Comparison of ENCODE assay signal across 25 mouse cellular contexts in the genomic region with DNA sequence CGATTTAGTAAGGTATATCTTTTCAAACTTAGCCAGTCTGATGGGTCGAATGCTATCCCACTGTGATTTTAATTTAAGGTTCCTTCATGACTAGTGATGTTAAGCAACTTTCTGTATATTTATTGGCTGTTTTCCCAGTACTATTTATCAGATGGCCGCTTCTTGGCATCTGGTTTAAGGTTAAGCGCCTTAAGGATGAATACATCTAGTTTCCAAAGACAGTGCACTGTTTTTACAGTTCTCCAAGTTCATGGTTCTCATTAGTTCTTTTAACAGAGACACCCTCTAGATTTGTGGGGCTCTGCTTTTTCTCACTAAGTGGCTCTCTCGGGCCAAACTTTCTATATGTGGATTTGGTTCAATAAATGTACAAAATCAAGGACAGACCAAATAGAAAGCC.
DNase-seq lines count a peak whose midpoint lies in the region; ATAC-seq and TF ChIP-seq lines count a peak whose summit lies in the region.
"Had no signal": no experiment of that assay in that cellular context is flagged by ENCODE, and none has a peak within 500 bp of the region (broad histone marks: within the 10 kb centered on the region; RNA-seq: fewer than 3 reads in every experiment).

No protein-coding gene starts in this region.

- H3K27me3 ChIP-seq in kidney, postnatal 0 days (ENCODE audit: insufficient read depth, low read length), result no peaks in the 10 kb centered on the region
- H3K27me3 ChIP-seq in kidney, embryonic 16.5 days (ENCODE audit: insufficient read depth, low read length), result no peaks in the 10 kb centered on the region
- H3K27me3 ChIP-seq in stomach, embryonic 15.5 days (replicated peaks), result no peaks in the 10 kb centered on the region
- no peaks in the 10 kb centered on the region for H3K27me3 ChIP-seq in stomach, postnatal 0 days (ENCODE audit: control insufficient read depth, insufficient read depth, low read length)
- no peaks in the 10 kb centered on the region; the same call in 1 of the 2 replicates for H3K27me3 ChIP-seq in forebrain, embryonic 11.5 days (ENCODE audit: control insufficient read depth, insufficient read depth, low read length)
- H3K27me3 ChIP-seq: embryonic facial prominence, embryonic 12.5 days; forebrain, embryonic 15.5 days; heart, embryonic 13.5 days had no signal

- no peaks in the 10 kb centered on the region for H3K36me3 ChIP-seq in kidney, postnatal 0 days (ENCODE audit: insufficient read depth, low read length)
- no peaks in the 10 kb centered on the region for H3K36me3 ChIP-seq in kidney, embryonic 16.5 days (ENCODE audit: insufficient read depth, low read length)
- H3K36me3 ChIP-seq in stomach, embryonic 15.5 days, result no peaks in the 10 kb centered on the region
- no peaks in the 10 kb centered on the region for H3K36me3 ChIP-seq in stomach, postnatal 0 days (ENCODE audit: control insufficient read depth, insufficient read depth, low read length)
- no peaks in the 10 kb centered on the region for H3K36me3 ChIP-seq in forebrain, embryonic 11.5 days (ENCODE audit: control insufficient read depth, insufficient read depth, low read length)
- H3K36me3 ChIP-seq: embryonic facial prominence, embryonic 12.5 days; forebrain, embryonic 12.5 days; forebrain, embryonic 15.5 days; heart, embryonic 10.5 days; heart, embryonic 13.5 days had no signal

- no peak for TF ChIP-seq POLR2A in embryonic fibroblast, embryonic 13.5 days (IDR thresholded peaks at IDR 0.05; ENCODE audit: low read depth, low read length)

- no peak for ATAC-seq in kidney, postnatal 0 days (replicated peaks; ENCODE audit: low FRiP score, low read depth)
- no peak for ATAC-seq in kidney, embryonic 16.5 days (ENCODE audit: low FRiP score, low TSS enrichment)
- 0 out of 2 replicates have a peak, but pooled peaks have one; percentile 31 for ATAC-seq in stomach, embryonic 15.5 days (ENCODE audit: insufficient read depth, low FRiP score, low read depth)
- ATAC-seq in stomach, postnatal 0 days (ENCODE audit: low FRiP score, low TSS enrichment), result no peak
- ATAC-seq in forebrain, embryonic 11.5 days (replicated peaks; ENCODE audit: low FRiP score), result no peak
- ATAC-seq: forebrain, embryonic 15.5 days; hindbrain, postnatal 0 days; inflammation-experienced regulatory T-cells, adult 6 months; Patski had no signal

- DNase-seq in kidney, postnatal 0 days (ENCODE audit: low spot score), result peak; percentile 37
- no peak for DNase-seq in stomach, postnatal 0 days (ENCODE audit: low spot score)
- no peak for DNase-seq in left cerebral cortex, postnatal 4 days
- DNase-seq in forebrain, embryonic 11.5 days (ENCODE audit: low spot score), result no peak
- DNase-seq: adrenal gland, postnatal 10 days; adrenal gland, postnatal 36 days; cerebellum, adult 18-20 months; cerebellum, adult 9-10 months; cerebellum, postnatal 14 days; gastrocnemius, postnatal 36 days; heart, adult 2 months; heart, postnatal 14 days; heart, postnatal 4 days had no signal

- no peak for TF ChIP-seq EP300 in stomach, postnatal 0 days (optimal IDR thresholded peaks at IDR 0.05)

- H3K9ac ChIP-seq in kidney, postnatal 0 days (ENCODE audit: low read depth, low read length), result no peak overlapping the region
- no peak overlapping the region for H3K9ac ChIP-seq in kidney, embryonic 16.5 days (replicated peaks; ENCODE audit: low read length)
- no peak overlapping the region for H3K9ac ChIP-seq in stomach, embryonic 15.5 days
- H3K9ac ChIP-seq in stomach, postnatal 0 days (ENCODE audit: low read length), result no peak overlapping the region
- H3K9ac ChIP-seq in forebrain, embryonic 11.5 days (ENCODE audit: low read length), result no peak overlapping the region
- H3K9ac ChIP-seq: embryonic facial prominence, embryonic 12.5 days; forebrain, embryonic 12.5 days; forebrain, embryonic 15.5 days; heart, embryonic 13.5 days; hindbrain, embryonic 14.5 days had no signal

- intact Hi-C loops in left cerebral cortex, postnatal 4 days (cut with DNase I), result loop anchor here (10.0 kb wide), 2 partner anchors 163 to 653 kb away; a partner anchor contains a TSS

- H3K4me1 ChIP-seq in kidney, postnatal 0 days (replicated peaks; ENCODE audit: insufficient read depth, low read length), result no peaks in the 10 kb centered on the region
- H3K4me1 ChIP-seq in kidney, embryonic 16.5 days (ENCODE audit: insufficient read depth, low read length), result no peaks in the 10 kb centered on the region; the same call in none of the 2 replicates
- H3K4me1 ChIP-seq in stomach, embryonic 15.5 days, result no peaks in the 10 kb centered on the region
- no peaks in the 10 kb centered on the region for H3K4me1 ChIP-seq in stomach, postnatal 0 days (replicated peaks; ENCODE audit: control insufficient read depth, insufficient read depth)
- no peaks in the 10 kb centered on the region; the same call in 1 of the 2 replicates for H3K4me1 ChIP-seq in embryonic fibroblast, embryonic 13.5 days (ENCODE audit: control insufficient read depth, insufficient read depth, low read length)
- no peaks in the 10 kb centered on the region for H3K4me1 ChIP-seq in forebrain, embryonic 11.5 days (replicated peaks; ENCODE audit: control insufficient read depth, insufficient read depth, low read length)

- no peak overlapping the region for H3K4me2 ChIP-seq in kidney, postnatal 0 days (ENCODE audit: low read length)
- no peak overlapping the region for H3K4me2 ChIP-seq in kidney, embryonic 16.5 days (replicated peaks; ENCODE audit: low read depth, low read length)
- no peak overlapping the region for H3K4me2 ChIP-seq in stomach, embryonic 15.5 days
- no peak overlapping the region for H3K4me2 ChIP-seq in stomach, postnatal 0 days (replicated peaks; ENCODE audit: low read depth)
- no peak overlapping the region for H3K4me2 ChIP-seq in forebrain, embryonic 11.5 days (ENCODE audit: low read depth, low read length, severe bottlenecking)
- H3K4me2 ChIP-seq: embryonic facial prominence, embryonic 12.5 days; forebrain, embryonic 12.5 days; forebrain, embryonic 15.5 days; heart, embryonic 13.5 days; hindbrain, embryonic 14.5 days had no signal

- no peaks in the 10 kb centered on the region for H3K9me3 ChIP-seq in kidney, postnatal 0 days (replicated peaks; ENCODE audit: low read length)
- H3K9me3 ChIP-seq in kidney, embryonic 16.5 days (ENCODE audit: low read length), result peaks cover 6% of the 10 kb centered on the region; the same call in 1 of the 2 replicates
- no peaks in the 10 kb centered on the region for H3K9me3 ChIP-seq in stomach, embryonic 15.5 days
- no peaks in the 10 kb centered on the region for H3K9me3 ChIP-seq in stomach, postnatal 0 days (ENCODE audit: control insufficient read depth, low read length)
- no peaks in the 10 kb centered on the region for H3K9me3 ChIP-seq in forebrain, embryonic 11.5 days (ENCODE audit: control insufficient read depth, low read length)
- H3K9me3 ChIP-seq: embryonic facial prominence, embryonic 12.5 days; forebrain, embryonic 12.5 days; forebrain, embryonic 15.5 days; heart, embryonic 10.5 days; heart, embryonic 13.5 days had no signal

- no peak overlapping the region for H3K4me3 ChIP-seq in kidney, postnatal 0 days (replicated peaks; ENCODE audit: low read depth, low read length)
- no peak overlapping the region for H3K4me3 ChIP-seq in kidney, embryonic 16.5 days (ENCODE audit: low read length)
- no peak overlapping the region for H3K4me3 ChIP-seq in stomach, embryonic 15.5 days (replicated peaks)
- no peak overlapping the region for H3K4me3 ChIP-seq in stomach, postnatal 0 days (ENCODE audit: low read depth, low read length)
- H3K4me3 ChIP-seq in embryonic fibroblast, embryonic 13.5 days (ENCODE audit: insufficient read depth, low read length), result no peak overlapping the region
- H3K4me3 ChIP-seq in forebrain, embryonic 11.5 days (ENCODE audit: low read depth, low read length), result no peak overlapping the region
- H3K4me3 ChIP-seq: embryonic facial prominence, embryonic 12.5 days; forebrain, embryonic 12.5 days; forebrain, embryonic 15.5 days; heart, adult 2 months; heart, embryonic 10.5 days; heart, embryonic 13.5 days had no signal

- 70% methylated on average over 5 of the region's 5 CpGs for WGBS in kidney, postnatal 0 days
- WGBS in kidney, embryonic 16.5 days, result 69% methylated on average over 5 of the region's 5 CpGs
- 63% methylated on average over 5 of the region's 5 CpGs for WGBS in stomach, embryonic 15.5 days
- WGBS in stomach, postnatal 0 days, result 55% methylated on average over 5 of the region's 5 CpGs
- WGBS in forebrain, embryonic 11.5 days, result 91% methylated on average over 5 of the region's 5 CpGs

- H3K27ac ChIP-seq in kidney, postnatal 0 days, result no peak overlapping the region
- H3K27ac ChIP-seq in kidney, embryonic 16.5 days (ENCODE audit: low read length), result no peak overlapping the region
- H3K27ac ChIP-seq in stomach, embryonic 15.5 days, result no peak overlapping the region
- H3K27ac ChIP-seq in stomach, postnatal 0 days (replicated peaks), result no peak overlapping the region
- H3K27ac ChIP-seq in embryonic fibroblast, embryonic 13.5 days (ENCODE audit: insufficient read depth, low read length), result peak overlapping the region; percentile 5; the same call in 1 of the 2 replicates
- no peak overlapping the region for H3K27ac ChIP-seq in forebrain, embryonic 11.5 days (ENCODE audit: low read depth, low read length)
- H3K27ac ChIP-seq: embryonic facial prominence, embryonic 12.5 days; forebrain, embryonic 12.5 days; forebrain, embryonic 15.5 days; heart, adult 2 months; heart, embryonic 10.5 days; heart, embryonic 13.5 days; hindbrain, embryonic 14.5 days; hindbrain, postnatal 0 days had no signal

- no peak for TF ChIP-seq CTCF in kidney, postnatal 0 days (IDR thresholded peaks at IDR 0.05; ENCODE audit: low read depth)
- no peak for TF ChIP-seq CTCF in stomach, postnatal 0 days (IDR thresholded peaks at IDR 0.05; ENCODE audit: low read depth)
- TF ChIP-seq CTCF in embryonic fibroblast, embryonic 13.5 days (IDR thresholded peaks at IDR 0.05; ENCODE audit: borderline replicate concordance, insufficient read depth, low read length), result no peak
